ENCODE assay signal across 10 mouse cellular contexts in genomic region chr3:119958799-119959467, GRCm38 (mm10).
A peak's percentile ranks its signal among the peaks of the same experiment; 100 is the strongest.
DNase-seq lines count a peak whose midpoint lies in the region; ATAC-seq and TF ChIP-seq lines count a peak whose summit lies in the region.
"Had no signal": no experiment of that assay in that cellular context is flagged by ENCODE, and none has a peak within 500 bp of the region (broad histone marks: within the 10 kb centered on the region; RNA-seq: fewer than 3 reads in every experiment).

No protein-coding gene starts in this region.

- no peak overlapping the region for H3K4me2 ChIP-seq in neural tube, embryonic 15.5 days
- no peak overlapping the region for H3K4me2 ChIP-seq in lung, embryonic 16.5 days (ENCODE audit: low read depth, low read length)

- peak; percentile 26 for DNase-seq in neural tube, embryonic 10.5 days (ENCODE audit: extremely low spot score, low spot score)
- DNase-seq in frontal cortex, postnatal 10 days (ENCODE audit: low spot score in 2 of 2): no peak
- no peak for DNase-seq in testis, postnatal 14 days (ENCODE audit: low spot score)
- DNase-seq in adrenal gland, postnatal 10 days: no peak
- DNase-seq: cerebellum, adult 11-12 months; thymus, postnatal 14 days had no signal

- H3K27me3 ChIP-seq in neural tube, embryonic 15.5 days (replicated peaks): no peaks in the 10 kb centered on the region
- H3K27me3 ChIP-seq in lung, embryonic 16.5 days (ENCODE audit: control insufficient read depth, insufficient read depth, low read depth, low read length): no peaks in the 10 kb centered on the region

- H3K9me3 ChIP-seq in neural tube, embryonic 15.5 days (replicated peaks): no peaks in the 10 kb centered on the region
- H3K9me3 ChIP-seq in lung, embryonic 16.5 days (ENCODE audit: control insufficient read depth, low read length): no peaks in the 10 kb centered on the region

- no peak for ATAC-seq in neural tube, embryonic 15.5 days (ENCODE audit: low FRiP score)
- peak; percentile 88 for ATAC-seq in lung, embryonic 16.5 days (ENCODE audit: low read depth)

- no peak overlapping the region for H3K4me3 ChIP-seq in neural tube, embryonic 15.5 days (replicated peaks)
- no peak overlapping the region for H3K4me3 ChIP-seq in embryonic fibroblast, embryonic 13.5 days (ENCODE audit: insufficient read depth, low read length)
- no peak overlapping the region for H3K4me3 ChIP-seq in lung, embryonic 16.5 days (ENCODE audit: low read length)

- no peak overlapping the region for H3K9ac ChIP-seq in neural tube, embryonic 15.5 days (replicated peaks)
- no peak overlapping the region for H3K9ac ChIP-seq in lung, embryonic 16.5 days (ENCODE audit: low read length)

- H3K27ac ChIP-seq in neural tube, embryonic 15.5 days (replicated peaks): no peak overlapping the region
- H3K27ac ChIP-seq in embryonic fibroblast, embryonic 13.5 days (ENCODE audit: insufficient read depth, low read length): peak overlapping the region; percentile 60
- H3K27ac ChIP-seq in lung, embryonic 16.5 days (ENCODE audit: low read length): peak overlapping the region; percentile 39; the same call in 1 of the 2 replicates
- H3K27ac ChIP-seq: macrophage had no signal

- TF ChIP-seq CTCF in embryonic fibroblast, embryonic 13.5 days (IDR thresholded peaks at IDR 0.05; ENCODE audit: borderline replicate concordance, insufficient read depth, low read length): no peak

- H3K4me1 ChIP-seq in neural tube, embryonic 15.5 days: peaks cover 13% of the 10 kb centered on the region
- peaks cover 17% of the 10 kb centered on the region for H3K4me1 ChIP-seq in embryonic fibroblast, embryonic 13.5 days (ENCODE audit: control insufficient read depth, insufficient read depth, low read length)
- H3K4me1 ChIP-seq in lung, embryonic 16.5 days (replicated peaks; ENCODE audit: control insufficient read depth, insufficient read depth, low read length): peaks cover 8% of the 10 kb centered on the region; the same call in 1 of the 2 replicates

- WGBS in neural tube, embryonic 15.5 days: 24% methylated on average over 5 of the region's 5 CpGs
- 23% methylated on average over 5 of the region's 5 CpGs for whole genome bisulfite sequencing in lung, embryonic 16.5 days

- no peaks in the 10 kb centered on the region for H3K36me3 ChIP-seq in neural tube, embryonic 15.5 days
- no peaks in the 10 kb centered on the region for H3K36me3 ChIP-seq in lung, embryonic 16.5 days (ENCODE audit: control insufficient read depth, insufficient read depth, low read length)

- no peak for TF ChIP-seq POLR2A in embryonic fibroblast, embryonic 13.5 days (IDR thresholded peaks at IDR 0.05; ENCODE audit: low read depth, low read length)
